Mouse (Mus musculus): ENCODE results near the gene Helz.

Gene Helz

DNA sequence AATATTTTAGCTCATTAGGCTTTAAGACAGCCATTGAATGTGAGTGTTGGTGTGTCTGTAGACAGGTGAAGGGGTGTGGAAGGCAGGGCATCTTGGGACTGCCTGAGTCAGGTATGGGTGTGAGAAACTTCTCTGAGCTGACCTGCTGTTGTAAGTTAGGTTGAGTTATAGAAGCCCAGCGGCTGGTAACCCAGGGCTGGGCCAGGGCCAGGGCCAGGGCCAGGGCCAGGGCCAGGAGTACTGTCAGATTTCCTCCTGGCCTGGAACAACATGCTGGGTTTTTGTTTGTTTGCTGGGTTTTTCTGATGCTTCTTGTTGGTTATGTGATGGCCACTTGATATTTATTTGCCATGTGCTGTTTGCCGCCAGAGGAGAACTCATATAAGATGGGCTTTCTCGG lies 76.9 kb downstream of the Helz start:
- no peak for DNase-seq

DNA sequence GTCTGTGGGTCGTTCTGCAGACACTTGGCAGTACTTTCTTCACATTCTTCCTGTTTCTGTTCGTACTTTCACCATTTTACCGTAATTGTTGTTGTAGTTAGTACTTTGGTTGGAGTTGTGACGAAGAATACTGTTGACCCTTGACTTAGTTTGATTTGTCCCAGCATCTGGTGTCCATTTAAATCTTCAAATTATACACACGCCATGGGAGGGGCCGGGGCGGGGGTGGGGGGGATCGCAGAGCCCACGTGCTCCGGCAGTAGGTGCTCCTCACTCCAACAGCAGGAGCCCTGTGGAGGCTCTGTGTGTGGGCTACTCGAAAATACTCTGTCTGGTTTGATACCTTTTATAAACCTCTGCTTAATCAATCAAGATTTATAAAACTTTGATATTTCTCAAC lies 78.0 kb downstream of the Helz start:
- DNase-seq, result no peak

DNA sequence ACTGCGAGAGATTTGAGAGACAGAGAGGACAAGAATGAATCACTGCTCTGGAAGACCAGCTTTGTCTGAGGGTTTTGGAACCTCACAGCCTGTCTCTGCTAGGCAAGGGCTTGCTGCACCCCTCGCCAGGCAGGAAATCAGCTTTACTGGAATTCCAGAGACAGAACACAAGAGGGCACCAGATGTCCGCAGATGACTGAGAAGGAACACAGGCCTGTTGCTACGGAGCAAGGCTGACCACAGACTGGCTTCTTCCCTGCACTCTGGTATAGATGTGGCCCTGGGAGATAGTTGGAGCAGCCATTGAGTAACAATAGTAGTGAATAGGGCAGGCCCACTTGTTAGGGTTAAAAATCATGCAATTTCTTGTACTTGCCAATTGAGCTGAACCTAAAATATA lies 81.8 kb downstream of the Helz start:
- peak; percentile 41 for DNase-seq

DNA sequence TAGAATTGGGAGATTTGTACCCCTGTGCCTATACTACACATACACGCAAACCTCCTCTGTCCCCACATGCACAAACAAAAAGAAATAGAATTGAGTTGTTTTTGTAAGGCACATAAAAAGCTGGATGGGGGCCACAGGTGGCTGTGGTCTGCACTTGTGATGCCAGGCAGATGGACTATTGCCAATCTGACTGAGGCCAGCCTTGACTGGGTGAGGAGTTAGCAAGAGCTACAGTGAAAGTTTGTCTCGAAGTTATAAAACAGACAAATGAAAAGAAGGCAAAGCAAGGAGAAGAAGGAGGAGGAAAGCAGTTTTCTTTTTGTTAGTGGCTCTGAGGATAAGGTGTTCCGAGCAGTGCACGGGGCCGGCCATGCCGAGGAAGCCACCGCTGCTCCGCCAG lies 82.2 kb downstream of the Helz start:
- no peak for DNase-seq

DNA sequence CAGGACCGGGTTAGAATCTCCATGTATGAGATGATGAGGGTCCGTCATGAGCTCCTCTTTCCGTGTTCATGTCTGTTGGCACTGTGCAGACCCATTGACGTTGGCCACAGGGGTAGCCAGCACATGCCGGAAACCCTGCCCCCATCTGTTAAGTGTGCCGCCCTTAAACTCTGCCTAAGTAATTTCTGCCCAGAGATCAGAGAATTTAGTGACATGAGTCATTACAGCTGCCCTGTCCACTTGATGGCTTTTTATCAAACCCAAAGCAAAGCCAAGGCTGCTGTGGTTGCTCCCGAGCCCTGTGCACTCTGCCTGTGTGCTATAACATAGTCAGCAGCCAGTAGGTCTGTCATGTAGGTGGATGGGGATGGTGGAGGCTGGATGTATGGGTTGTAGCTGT lies 83.4 kb downstream of the Helz start:
- DNase-seq, result no peak

DNA sequence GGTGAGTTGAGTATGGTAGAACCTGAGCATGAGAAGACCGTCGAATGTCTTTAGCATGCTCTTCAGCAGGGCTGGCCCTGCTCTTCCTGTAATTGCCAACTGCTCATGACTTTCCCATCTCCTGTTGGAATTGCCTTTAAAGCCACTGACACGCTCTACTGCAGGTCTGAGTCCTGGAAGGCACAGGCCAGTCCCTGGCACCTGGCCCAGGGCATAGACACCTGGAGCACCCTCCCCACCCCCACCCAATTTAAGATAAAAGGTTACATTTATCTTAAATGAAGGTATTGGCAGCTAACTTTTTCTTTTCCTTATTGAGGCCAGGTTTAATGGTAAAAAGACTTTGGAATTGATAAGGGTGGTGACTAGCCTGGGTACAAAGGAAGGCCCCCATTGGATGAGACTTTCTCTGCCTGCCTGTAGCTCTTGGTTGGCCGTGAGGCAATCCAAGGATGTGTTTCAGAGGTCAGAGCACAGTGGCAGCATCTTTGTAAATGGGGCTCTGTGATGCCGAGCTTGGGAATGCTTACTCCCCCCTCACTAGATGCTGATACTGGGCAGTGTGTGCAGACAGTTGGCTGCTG lies 85.9 kb downstream of the Helz start:
- no peak for DNase-seq

DNA sequence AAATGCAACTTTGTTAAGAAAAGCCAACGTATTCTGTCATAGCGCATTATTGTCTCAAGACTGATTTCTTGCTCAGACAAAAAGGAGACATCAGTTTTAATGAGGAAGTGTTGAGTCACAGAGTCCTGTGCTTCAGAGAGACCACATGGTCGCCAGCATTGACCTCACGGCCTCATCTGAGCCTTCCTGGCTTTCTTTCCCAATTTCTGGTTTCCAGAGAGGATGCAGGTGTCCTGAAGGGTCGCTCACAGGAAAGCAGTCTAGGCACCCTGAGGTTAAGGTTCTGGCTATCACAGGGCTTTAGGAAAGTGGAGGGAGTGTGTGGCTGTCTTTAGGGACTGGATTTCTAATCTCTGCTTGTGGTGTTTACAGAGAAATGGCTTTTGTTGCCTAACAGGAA lies 90.4 kb downstream of the Helz start:
- DNase-seq, result no peak

DNA sequence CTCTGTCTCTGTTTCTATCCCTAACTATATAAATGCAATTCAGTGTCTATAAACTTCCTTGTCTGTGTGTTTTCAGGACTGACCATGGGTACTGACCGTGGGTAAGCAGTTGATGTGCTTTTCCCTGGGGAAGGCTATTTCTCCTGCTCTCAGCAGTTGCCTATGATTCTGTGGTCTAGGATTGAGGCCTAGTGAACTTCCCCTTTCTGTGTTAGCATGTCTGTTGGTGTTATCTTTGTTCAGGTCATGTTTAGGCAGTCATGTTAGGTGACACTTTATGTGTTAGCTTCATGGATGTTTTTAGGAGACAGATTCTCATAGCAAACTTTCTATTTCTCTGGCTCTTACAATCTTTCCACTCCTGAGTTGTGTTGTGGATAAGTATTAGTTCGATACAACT lies 91.9 kb downstream of the Helz start:
- DNase-seq, result no peak

DNA sequence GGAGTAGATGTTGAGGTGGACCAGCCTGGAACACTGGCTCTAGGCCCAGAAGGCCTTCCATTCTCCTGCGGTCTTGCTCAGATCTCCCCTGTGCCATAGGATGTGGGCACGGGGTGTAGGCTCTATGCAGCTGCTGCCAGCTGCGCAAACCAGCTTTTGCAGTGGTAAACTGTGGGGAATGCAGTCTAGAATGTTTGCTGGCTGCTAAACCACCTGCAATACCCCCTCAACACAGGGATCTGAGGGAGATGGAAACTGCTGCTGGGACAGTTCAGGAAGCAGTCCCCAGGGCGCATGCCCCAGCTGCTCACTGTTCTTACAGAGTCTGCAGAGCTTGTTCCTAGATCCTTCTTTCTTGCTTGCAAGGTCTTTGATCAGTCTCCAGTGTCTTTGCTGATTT lies 96.7 kb downstream of the Helz start:
- no peak for DNase-seq

DNA sequence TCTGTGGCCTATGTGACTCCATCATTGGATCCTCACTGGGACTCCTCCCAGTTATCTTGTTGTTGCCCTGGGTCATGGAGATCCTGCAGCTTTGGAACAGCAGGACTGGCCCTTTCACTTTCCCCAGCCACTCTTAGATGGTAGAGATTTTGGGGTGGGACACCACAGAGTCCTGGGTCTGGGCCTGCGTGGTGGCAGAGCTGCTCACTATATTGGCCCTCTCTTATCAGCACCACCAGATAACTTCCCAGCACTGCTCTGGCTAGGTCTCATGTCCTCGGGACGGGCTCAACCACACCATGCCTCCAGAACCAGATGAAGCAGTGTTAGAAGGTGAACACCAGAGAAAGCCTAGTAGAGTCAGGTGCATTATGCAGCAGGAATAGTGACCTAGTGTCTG lies 99.6 kb downstream of the Helz start:
- DNase-seq, result no peak

DNA sequence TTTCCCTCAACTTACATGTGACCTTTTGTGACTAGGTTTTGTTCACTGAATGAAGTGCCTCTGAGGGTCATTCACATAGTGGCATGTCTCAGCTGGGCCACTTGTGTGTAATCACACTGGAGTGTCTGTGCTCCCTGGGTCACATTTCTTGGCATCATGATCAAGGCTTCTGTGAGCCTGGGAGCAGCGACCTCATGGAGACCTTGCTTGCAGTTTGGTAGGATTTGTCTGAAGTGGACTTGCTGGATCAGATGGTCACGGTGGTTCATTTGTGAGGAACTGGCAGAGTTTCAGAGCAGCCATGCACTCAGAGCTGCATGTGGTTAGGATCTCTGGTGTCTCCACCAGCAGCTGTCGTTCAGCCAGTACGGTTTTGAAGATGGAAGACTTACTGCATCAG lies 100.9 kb downstream of the Helz start:
- no peak for DNase-seq

DNA sequence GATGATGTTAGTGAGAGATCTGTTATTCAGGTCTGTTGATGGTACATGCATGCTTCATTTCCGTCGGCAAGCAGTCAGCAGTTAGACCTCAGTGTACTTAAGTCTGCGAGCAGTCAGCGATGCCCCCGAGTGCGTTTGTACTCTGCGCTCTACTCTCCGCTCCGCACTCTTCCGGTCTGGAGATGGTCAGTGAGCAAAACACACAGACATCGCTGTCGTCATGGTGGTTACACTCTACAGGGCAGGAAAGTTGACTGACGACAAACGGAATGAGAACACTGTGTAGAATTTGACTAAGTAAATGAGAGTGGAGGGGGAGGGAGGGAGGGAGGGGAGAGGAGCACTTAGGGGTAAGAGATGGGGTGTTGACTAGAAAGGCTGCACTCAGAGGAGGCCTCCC lies 101.7 kb downstream of the Helz start:
- DNase-seq, result no peak

DNA sequence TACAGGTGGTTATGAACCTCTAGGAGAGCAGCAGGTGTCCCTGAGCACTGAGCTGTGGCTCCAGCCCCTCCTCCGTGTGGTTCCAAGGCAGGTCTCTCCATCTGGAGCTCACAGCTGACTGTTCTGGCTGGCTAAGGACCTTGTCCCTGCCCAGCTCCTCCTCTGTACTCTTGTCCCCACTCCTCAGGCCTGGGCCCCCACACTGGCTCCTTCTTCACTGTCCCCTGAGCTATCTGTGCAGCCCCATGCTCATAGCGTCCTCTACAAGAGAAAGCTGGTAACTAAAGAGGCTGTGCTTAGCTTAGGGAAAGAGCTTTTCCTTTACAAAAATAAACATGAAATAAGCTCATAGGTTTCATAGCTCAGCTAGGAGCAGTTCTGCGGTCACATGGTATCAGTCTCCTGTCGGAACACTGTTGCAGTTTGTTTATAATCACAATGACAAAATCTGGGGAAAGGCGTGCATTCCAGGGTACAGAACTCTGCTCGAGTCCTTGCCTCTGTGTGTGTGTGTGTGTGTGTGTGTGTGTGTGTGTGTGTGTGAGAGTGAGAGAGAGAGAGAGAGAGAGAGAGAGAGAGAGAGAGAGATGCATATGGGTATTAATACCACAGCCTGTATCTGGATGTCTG lies 102.8 kb downstream of the Helz start:
- no peak for DNase-seq

DNA sequence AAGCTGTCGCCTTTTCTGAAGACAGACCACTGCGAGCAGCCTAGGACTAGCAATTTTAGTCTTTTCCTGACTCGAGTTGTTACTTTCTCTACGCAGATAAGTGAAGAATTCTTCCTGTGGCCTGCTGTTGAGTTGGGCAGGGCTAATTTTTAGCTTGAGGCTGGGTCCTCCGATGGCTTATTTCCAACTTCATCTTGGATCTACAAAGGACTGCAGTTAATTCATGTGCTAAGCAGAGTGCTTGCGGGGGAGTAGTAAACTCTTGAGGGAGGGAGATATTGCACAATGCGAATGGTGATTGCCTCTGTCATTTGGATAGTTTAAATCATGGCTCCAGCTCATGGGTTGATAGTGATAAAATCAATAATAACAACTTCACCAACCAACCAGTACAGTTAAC lies 103.7 kb downstream of the Helz start:
- DNase-seq, result no peak

DNA sequence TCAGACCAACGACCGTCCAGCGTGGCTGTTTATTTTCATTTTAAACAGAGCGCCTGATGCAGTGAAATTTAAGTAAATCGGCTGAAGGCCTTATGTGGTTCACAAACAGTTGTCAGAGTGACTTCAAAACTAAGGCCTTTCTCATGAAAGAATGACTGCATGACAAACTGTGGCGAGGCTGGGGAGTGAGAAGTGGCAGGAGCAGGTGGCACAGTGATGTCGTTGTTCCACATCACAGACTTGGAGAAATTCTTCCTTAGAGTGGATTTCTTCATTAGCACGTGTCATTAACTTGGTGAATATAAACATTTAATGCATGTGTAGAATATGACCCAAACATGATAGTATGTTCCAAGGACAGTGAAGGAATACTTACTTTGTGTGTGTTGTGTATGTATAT lies 104.4 kb downstream of the Helz start:
- DNase-seq, result no peak

DNA sequence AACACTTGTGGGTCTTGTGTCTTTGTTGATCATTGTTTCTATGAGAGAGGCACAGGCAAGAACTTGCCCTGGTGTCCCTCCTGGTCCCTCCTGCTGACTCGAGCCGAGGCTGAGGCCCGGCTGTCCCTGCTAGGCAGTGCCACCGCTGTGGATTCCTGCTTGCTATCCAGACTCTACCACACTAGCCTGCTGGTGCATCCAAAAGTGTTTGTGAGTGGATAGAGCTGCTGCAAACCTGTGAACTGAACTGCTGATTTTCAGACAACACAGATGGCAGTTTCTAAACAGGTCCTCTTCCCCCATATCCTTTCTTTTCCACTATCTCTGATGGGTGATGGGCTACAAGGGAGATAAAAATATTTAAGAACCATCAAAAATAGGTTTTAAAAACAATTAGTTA lies 107.8 kb downstream of the Helz start:
- no peak for DNase-seq

DNA sequence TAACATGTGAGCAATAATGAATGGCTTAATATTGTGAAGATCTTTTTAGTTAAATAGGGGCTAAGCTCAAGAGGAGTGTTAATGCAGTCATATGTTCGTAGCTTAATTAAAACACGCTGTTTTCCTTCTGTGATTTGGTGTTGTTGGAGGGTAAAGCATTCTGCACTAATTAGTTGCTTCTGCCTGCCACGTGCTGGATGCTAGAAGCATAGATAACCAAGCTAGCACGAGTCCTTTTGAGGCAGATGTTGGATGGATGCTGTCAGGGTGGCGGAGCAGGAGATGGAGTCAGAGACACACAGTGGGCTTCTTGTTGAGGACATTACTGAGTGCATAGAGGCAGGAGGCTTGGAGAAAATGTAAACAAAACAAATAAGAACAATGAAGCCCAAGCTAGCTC lies 109.4 kb downstream of the Helz start:
- DNase-seq, result no peak

DNA sequence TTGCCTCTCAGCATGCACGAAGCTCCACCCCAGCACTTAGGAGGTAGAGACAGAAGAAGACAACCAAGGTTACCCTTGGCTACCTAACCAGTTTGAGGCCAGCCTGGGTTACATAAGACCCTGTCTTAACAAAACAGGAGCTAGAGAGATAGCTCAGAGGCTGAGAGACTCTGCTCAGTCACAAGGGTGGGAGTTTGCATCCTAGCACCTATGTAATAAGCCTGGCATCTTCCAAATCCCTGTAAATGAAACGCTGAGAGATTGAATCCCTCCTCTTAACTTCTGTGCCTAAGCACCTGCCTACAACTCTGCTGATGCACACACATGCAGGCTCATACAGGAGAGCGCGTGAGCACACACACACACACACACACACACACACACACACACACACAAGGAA lies 112.7 kb downstream of the Helz start:
- no peak for DNase-seq

DNA sequence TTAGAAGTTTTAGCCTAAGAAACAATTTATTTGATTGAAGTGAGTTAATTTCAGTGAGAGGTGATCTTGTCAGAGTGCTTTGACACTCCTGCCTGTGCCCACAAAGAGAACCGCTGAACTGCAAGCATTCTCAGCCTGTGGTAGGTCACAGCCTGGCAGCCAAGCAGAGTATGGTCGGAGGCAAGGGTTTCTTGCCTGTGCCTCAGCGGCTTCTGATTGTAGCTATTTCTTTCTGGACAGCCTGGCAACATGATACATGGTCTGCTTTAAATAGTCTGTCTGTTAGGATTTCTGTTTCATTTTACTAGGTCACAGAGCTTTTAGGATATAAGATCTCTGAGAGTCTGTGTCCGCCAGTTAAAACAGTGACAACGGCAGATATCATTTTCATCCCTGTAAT lies 114.9 kb downstream of the Helz start:
- DNase-seq, result no peak

DNA sequence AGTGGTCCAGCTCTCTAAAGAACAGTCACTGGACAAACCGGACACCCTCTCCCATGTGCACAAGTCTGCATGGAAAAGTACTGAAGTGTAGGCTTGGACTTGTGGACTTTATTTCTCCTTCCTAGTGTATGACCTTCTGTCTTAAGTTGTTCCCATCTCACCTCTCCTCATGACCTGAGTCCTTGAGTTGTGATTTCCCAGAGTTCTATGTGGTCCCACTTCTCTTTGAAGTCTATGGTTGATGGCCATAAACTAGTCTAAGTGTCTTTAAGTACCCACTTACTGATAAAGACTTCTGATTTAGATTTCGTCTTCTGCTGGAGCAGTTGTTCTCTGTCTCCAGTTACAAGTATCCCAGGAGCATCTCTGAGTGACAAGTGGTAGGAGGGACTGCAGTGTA lies 119.8 kb downstream of the Helz start:
- no peak for DNase-seq

DNA sequence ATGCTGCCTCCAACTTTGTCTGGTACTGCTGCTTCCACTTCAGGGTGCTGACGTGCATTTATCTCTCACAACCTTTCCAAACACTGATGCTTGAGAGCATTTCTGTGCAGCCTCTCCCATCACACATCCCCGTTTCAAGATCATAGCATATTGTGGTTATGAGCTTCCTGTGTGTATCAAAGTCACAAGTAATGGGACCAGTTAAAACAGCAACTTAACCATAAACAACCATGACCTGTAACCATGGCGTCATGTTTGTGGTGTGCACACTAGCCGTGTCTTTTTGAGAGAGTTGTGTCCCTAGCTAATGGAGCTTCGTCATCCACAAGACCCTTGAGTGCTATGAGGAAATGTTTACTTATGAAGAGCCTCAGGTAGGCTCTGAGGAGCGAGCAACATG lies 120.5 kb downstream of the Helz start:
- no peak for DNase-seq

DNA sequence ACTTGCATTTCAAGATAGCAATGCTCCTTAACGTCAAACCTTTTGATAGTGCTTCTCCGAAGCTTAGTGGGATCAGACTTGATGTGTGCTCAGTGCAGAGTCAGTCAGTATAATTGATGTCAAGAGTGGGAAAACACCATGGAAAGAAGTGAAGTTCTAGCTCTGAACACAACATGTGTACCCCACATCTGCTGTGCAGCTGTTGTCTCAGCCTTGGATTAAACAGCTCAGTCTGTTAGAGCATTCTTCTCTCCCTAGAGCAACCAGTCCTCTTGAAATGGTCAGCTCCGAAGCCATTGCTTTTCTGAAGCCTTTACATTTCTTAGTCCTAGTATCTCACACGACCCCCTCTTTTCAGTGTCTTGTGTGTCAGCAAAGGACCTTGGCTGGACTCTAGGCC lies 121.2 kb downstream of the Helz start:
- DNase-seq, result no peak

DNA sequence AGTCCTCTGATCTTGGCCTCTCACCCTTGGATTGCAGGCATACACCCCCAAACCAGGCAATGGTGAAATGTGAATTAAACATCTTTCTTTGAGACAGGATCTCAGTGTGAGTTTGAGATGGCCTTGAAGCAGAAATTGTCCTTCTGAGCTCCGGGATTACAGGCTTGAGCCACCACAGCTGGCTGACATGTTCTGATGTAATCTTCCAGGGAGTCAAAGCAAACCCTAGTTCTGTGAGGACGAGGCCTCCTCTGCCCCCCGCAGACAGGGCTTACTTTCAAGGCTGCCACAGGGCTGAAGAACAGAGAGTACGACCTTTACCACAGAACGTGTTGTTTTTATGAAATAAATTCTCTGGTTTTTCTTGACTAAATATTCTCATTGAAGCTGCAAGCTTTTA lies 126.3 kb downstream of the Helz start:
- no peak for DNase-seq

DNA sequence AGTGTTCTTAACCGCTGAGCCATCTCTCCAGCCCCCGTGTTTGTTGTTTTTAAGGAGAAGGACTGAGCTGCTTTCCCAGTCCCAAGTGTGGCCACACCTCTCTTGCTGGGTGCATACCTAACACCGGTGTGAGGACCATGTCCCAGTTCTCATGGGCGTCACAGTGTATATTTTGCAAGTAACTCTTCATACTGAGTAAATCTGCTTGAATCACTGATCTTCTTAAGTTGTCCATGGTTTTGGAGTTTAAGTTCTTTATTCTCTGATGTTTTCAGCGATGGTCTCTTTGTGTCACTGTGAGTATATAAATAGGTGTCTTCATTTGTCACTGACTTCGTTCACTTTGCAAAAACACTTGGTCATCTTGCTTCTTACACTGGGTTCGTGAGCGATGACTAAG lies 126.9 kb downstream of the Helz start:
- DNase-seq, result no peak

DNA sequence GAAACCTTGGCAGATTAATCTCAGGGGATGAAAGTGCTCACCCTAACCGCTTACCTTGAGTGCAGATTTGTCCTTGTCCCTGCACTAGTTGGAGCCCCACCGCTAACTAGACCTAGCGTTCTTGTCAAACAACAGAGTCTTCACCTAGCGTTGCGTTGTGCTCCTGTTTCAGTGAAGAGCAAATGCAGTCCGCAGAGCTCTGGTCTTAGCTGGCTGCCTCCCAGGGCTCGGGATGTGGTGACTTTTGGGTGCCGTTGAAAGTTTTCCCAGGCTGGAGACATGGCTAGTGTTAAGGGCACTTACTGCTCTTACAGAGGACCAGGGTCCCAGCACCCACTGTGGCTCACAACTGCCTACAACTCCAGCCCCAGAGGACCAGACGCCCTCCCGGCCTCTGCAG lies 127.5 kb downstream of the Helz start:
- DNase-seq, result no peak

Data from cerebellum, adult 11-12 months (tissue).